Mouse (Mus musculus) midbrain, postnatal 0 days (tissue): ENCODE measurements around the gene Top2b. TPM values are rescaled to one million over a fixed set of nuclear protein-coding genes. Genes with fewer than 3 reads are reported as not detected.

Experiments used
- ATAC-seq: fragments of 200-750 bp; cut with Nextera tagmentation; 2 replicates; pipeline ENCODE4 v1.8.0; 2017; ENCODE audit warnings: moderate number of reproducible peaks, mild to moderate bottlenecking, moderate TSS enrichment, moderate library complexity; ENCODE audit not compliant: low FRiP score
- DNase-seq: peaks from one replicate; pipeline ENCODE4 v3.0.0-alpha.2; 2015; ENCODE audit warnings: low spot score
- H3K27ac ChIP-seq: fragments of 300-500 bp; sonication (generic); 2 replicates; pipeline ENCODE4 v1.5.1; 2014; ENCODE audit warnings: low read depth, mild to moderate bottlenecking, low read length, mixed read lengths
- H3K27me3 ChIP-seq: fragments of 300-500 bp; sonication (generic); 2 replicates; pipeline ENCODE4 v1.6.1; 2014; ENCODE audit warnings: low read length, control low read depth, mixed read lengths; ENCODE audit not compliant: insufficient read depth
- H3K36me3 ChIP-seq: fragments of 300-500 bp; sonication (generic); 2 replicates; pipeline ENCODE4 v1.6.1; 2014; ENCODE audit warnings: low read length, control low read depth, mixed read lengths; ENCODE audit not compliant: insufficient read depth
- H3K4me1 ChIP-seq: fragments of 300-500 bp; sonication (generic); 2 replicates; pipeline ENCODE4 v1.6.1; 2014; ENCODE audit warnings: mild to moderate bottlenecking, control low read depth, antibody characterized with exemption, low read length, mixed read lengths; ENCODE audit not compliant: insufficient read depth
- H3K4me2 ChIP-seq: fragments of 300-500 bp; sonication (generic); 2 replicates; pipeline ENCODE4 v1.6.1; 2014; ENCODE audit warnings: low read depth, mild to moderate bottlenecking, low read length, mixed read lengths; ENCODE audit not compliant: poor library complexity, severe bottlenecking
- H3K4me3 ChIP-seq: fragments of 300-500 bp; sonication (generic); 2 replicates; pipeline ENCODE4 v1.5.1; 2014; ENCODE audit warnings: low read depth, mild to moderate bottlenecking, low read length, moderate library complexity
- H3K9ac ChIP-seq: fragments of 300-500 bp; sonication (generic); replicated peaks from 2 replicates; pipeline ENCODE4 v1.6.1; 2014; ENCODE audit warnings: mild to moderate bottlenecking, low read length, moderate library complexity, mixed read lengths; ENCODE audit not compliant: poor library complexity, severe bottlenecking
- H3K9me3 ChIP-seq: fragments of 300-500 bp; sonication (generic); 2 replicates; pipeline ENCODE4 v1.6.1; 2016; ENCODE audit warnings: low read length, control low read depth
- CTCF ChIP-seq: IDR thresholded peaks from 2 replicates; pipeline ENCODE4 v1.5.1; 2016; ENCODE audit warnings: antibody characterized with exemption, mild to moderate bottlenecking
- WGBS: fragments of 180-500 bp; shearing (Covaris S2); extraction: QIAGEN DNeasy Blood & Tissue Kit; methylation state at CpG from one replicate; pipeline ENCODE4 v1.1.7; 2014; 5-methylcytosine and 5-hydroxymethylcytosine counted together
- polyA plus RNA-seq: library from polyadenylated mRNA; unstranded; fragments of >200 nt; fragmentation: Nextera tagmentation; extraction: Ambion mirVana; gene quantifications from 2 replicates; pipeline ENCODE4 v1.2.1, GENCODE M21; 2015
- total RNA-seq: library from RNA; depleted of rRNA; stranded (reverse); fragments of >200 nt; gene quantifications from 2 replicates; pipeline ENCODE4 v1.2.3, GENCODE M21; 2014; rRNA removed

The Top2b gene
- total RNA-seq (136 and 214 TPM in 2 replicates), polyA plus RNA-seq (40.8 and 55.8 TPM in 2 replicates)

GRCm38 (mm10) chr14:16364878-16365337 is at the start of gene Top2b:
Gene Top2b (plus strand): TSS chr14:16365179.
- DNase-seq = peak; percentile 99
- Histone ChIP-seq H3K4me1 (peaks cover 5% of the 10 kb centered on the region), H3K27ac (peak within 1 kb of the TSS; percentile 99), H3K4me2 (peak within 1 kb of the TSS; percentile 80), H3K27me3 (no peaks in the 10 kb centered on the region), H3K4me3 (peak within 1 kb of the TSS; percentile 83), H3K36me3 (no peaks in the 10 kb centered on the region), H3K9me3 (no peaks in the 10 kb centered on the region), H3K9ac (peak within 1 kb of the TSS; percentile 100)
- whole genome bisulfite sequencing = 1% methylated on average over 31 of the region's 32 CpGs
- ATAC-seq = peak; percentile 99
- no peak for TF ChIP-seq CTCF

- no peak overlapping the region for H3K27ac ChIP-seq
- no peaks in the 10 kb centered on the region for H3K36me3 ChIP-seq
- no peaks in the 10 kb centered on the region for H3K4me1 ChIP-seq
- H3K9me3 ChIP-seq = no peaks in the 10 kb centered on the region
- no peak for TF ChIP-seq CTCF
- no peak overlapping the region for H3K4me2 ChIP-seq
- no peak for ATAC-seq
- 84% methylated on average over 1 of the region's 1 CpGs for WGBS
- no peak overlapping the region for H3K9ac ChIP-seq
- H3K27me3 ChIP-seq = no peaks in the 10 kb centered on the region
- no peak for DNase-seq
- H3K4me3 ChIP-seq = no peak overlapping the region
Measured at GRCm38 (mm10) chr14:16316715-16317114, 48.3 kb upstream of the Top2b start.

GRCm38 (mm10) chr14:16319818-16320217 is 45.2 kb upstream of the Top2b start:
- TF ChIP-seq CTCF = no peak
- no peaks in the 10 kb centered on the region for H3K27me3 ChIP-seq
- no peak overlapping the region for H3K9ac ChIP-seq
- no peaks in the 10 kb centered on the region for H3K4me1 ChIP-seq
- no peaks in the 10 kb centered on the region for H3K36me3 ChIP-seq
- no peak for ATAC-seq
- no peak overlapping the region for H3K4me2 ChIP-seq
- no peak overlapping the region for H3K4me3 ChIP-seq
- 89% methylated on average over 2 of the region's 2 CpGs for WGBS
- no peak overlapping the region for H3K27ac ChIP-seq
- no peak for DNase-seq
- no peaks in the 10 kb centered on the region for H3K9me3 ChIP-seq

- Histone ChIP-seq H3K36me3 (no peaks in the 10 kb centered on the region), H3K9me3 (no peaks in the 10 kb centered on the region), H3K4me3 (no peak overlapping the region), H3K27me3 (no peaks in the 10 kb centered on the region), H3K9ac (no peak overlapping the region), H3K4me1 (no peaks in the 10 kb centered on the region), H3K4me2 (no peak overlapping the region), H3K27ac (no peak overlapping the region)
- no peak for DNase-seq
- ATAC-seq = no peak
- no peak for TF ChIP-seq CTCF
- WGBS = 76% methylated on average over 4 of the region's 4 CpGs
Measured at GRCm38 (mm10) chr14:16324394-16324793, 40.6 kb upstream of the Top2b start.

- H3K4me2 ChIP-seq = no peak overlapping the region
- no peak overlapping the region for H3K4me3 ChIP-seq
- TF ChIP-seq CTCF = peak; percentile 46
- no peaks in the 10 kb centered on the region for H3K4me1 ChIP-seq
- no peaks in the 10 kb centered on the region for H3K36me3 ChIP-seq
- ATAC-seq (no peak), DNase-seq (no peak)
- H3K27me3 ChIP-seq = no peaks in the 10 kb centered on the region
- no peaks in the 10 kb centered on the region for H3K9me3 ChIP-seq
- H3K27ac ChIP-seq = no peak overlapping the region
- no peak overlapping the region for H3K9ac ChIP-seq
- 32% methylated on average over 1 of the region's 1 CpGs for WGBS
Measured at GRCm38 (mm10) chr14:16325208-16325607, 39.8 kb upstream of the Top2b start.

GRCm38 (mm10) chr14:16328531-16328930 is 36.4 kb upstream of the Top2b start:
- Histone ChIP-seq H3K4me1 (no peaks in the 10 kb centered on the region), H3K27me3 (no peaks in the 10 kb centered on the region), H3K4me2 (no peak overlapping the region), H3K4me3 (no peak overlapping the region), H3K9ac (no peak overlapping the region), H3K9me3 (no peaks in the 10 kb centered on the region), H3K36me3 (no peaks in the 10 kb centered on the region), H3K27ac (no peak overlapping the region)
- no peak for TF ChIP-seq CTCF
- DNase-seq (peak; percentile 39), ATAC-seq (peak; percentile 47; the same call in 1 of the 2 replicates)
- WGBS = 5% methylated on average over 2 of the region's 2 CpGs
